Mouse (Mus musculus) MEL (cell line): ENCODE data around the gene Dpf2. TPM values are rescaled to one million over a fixed set of nuclear protein-coding genes. Genes with fewer than 3 reads are reported as not detected.

Source experiments
- DNase-seq: peaks from one replicate; pipeline ENCODE4 v3.0.0; 2011; ENCODE audit warnings: low read depth, low spot score
- H3K27ac ChIP-seq: 2 replicates; pipeline ENCODE4 v1.5.1; 2012; ENCODE audit warnings: low read depth, mild to moderate bottlenecking, control low read depth, low read length, moderate library complexity; ENCODE audit not compliant: control insufficient read depth
- H3K27me3 ChIP-seq, 2 experiments: fragments of 150-350 bp in 1 of 2; sonication (generic) in 1 of 2; 2 replicates each; pipeline ENCODE4 v1.6.1; 2012; ENCODE audit warnings: low read length in 2 of 2, mild to moderate bottlenecking in 2 of 2, improper control_type of control experiment in 1 of 2, moderate library complexity in 1 of 2; ENCODE audit not compliant: insufficient read depth in 2 of 2, control insufficient read depth in 1 of 2
- H3K36me3 ChIP-seq, 2 experiments: 2 replicates each; pipeline ENCODE4 v1.6.1; 2012 to 2014; ENCODE audit warnings: low read length in 2 of 2, improper control_type of control experiment in 1 of 2, inconsistent platforms in 1 of 2, mild to moderate bottlenecking in 1 of 2; ENCODE audit not compliant: insufficient read depth in 2 of 2, control insufficient read depth in 1 of 2
- H3K4me1 ChIP-seq, 2 experiments: fragments of 150-350 bp in 1 of 2; sonication (generic) in 1 of 2; 2 replicates each; pipeline ENCODE4 v1.6.1; 2012; ENCODE audit warnings: low read length in 2 of 2, improper control_type of control experiment in 1 of 2, mild to moderate bottlenecking in 1 of 2; ENCODE audit not compliant: insufficient read depth in 2 of 2, control insufficient read depth in 1 of 2
- H3K4me3 ChIP-seq, 2 experiments: fragments of 150-350 bp in 1 of 2; sonication (generic) in 1 of 2; 2 replicates each; pipeline ENCODE4 v1.5.1; 2012; ENCODE audit warnings: low read depth in 2 of 2, low read length in 2 of 2, mild to moderate bottlenecking in 2 of 2, moderate library complexity in 2 of 2, control low read depth in 1 of 2, improper control_type of control experiment in 1 of 2; ENCODE audit not compliant: control insufficient read depth in 1 of 2, insufficient read depth in 1 of 2
- H3K79me2 ChIP-seq: 2 replicates; pipeline ENCODE4 v1.6.1; 2012; ENCODE audit warnings: mild to moderate bottlenecking, low read length, moderate library complexity; ENCODE audit not compliant: control insufficient read depth, poor library complexity, insufficient read depth
- H3K9ac ChIP-seq: 2 replicates; pipeline ENCODE4 v1.6.1; 2012; ENCODE audit warnings: low read depth, mild to moderate bottlenecking, control low read depth, low read length, moderate library complexity; ENCODE audit not compliant: control insufficient read depth, poor library complexity, severe bottlenecking
- H3K9me3 ChIP-seq: fragments of 150-350 bp; sonication (generic); replicated peaks from 2 replicates; pipeline ENCODE4 v1.6.1; 2012; ENCODE audit warnings: mild to moderate bottlenecking, low read length, improper control_type of control experiment, moderate library complexity; ENCODE audit not compliant: insufficient read depth
- BHLHE40 ChIP-seq: IDR thresholded peaks from 2 replicates; pipeline ENCODE4 v1.6.1; 2012; ENCODE audit warnings: low read depth, mild to moderate bottlenecking, inconsistent platforms, low read length, improper control_type of control experiment, borderline replicate concordance
- CHD2 ChIP-seq: IDR thresholded peaks from 2 replicates; pipeline ENCODE4 v1.6.1; 2011; ENCODE audit warnings: low read length, improper control_type of control experiment
- E2F4 ChIP-seq: IDR thresholded peaks from 2 replicates; pipeline ENCODE4 v1.6.1; 2011; ENCODE audit warnings: low read depth, low read length, improper control_type of control experiment, borderline replicate concordance
- EP300 ChIP-seq, 2 experiments: IDR thresholded peaks; 2 replicates each; pipeline ENCODE4 v1.6.1; 2011; ENCODE audit warnings: improper control_type of control experiment in 2 of 2, low read length in 2 of 2, low read depth in 1 of 2, mild to moderate bottlenecking in 1 of 2
- ETS1 ChIP-seq: IDR thresholded peaks from 2 replicates; pipeline ENCODE4 v1.6.1; 2012; ENCODE audit warnings: low read depth, mild to moderate bottlenecking, inconsistent platforms, low read length, improper control_type of control experiment, moderate library complexity
- GABPA ChIP-seq: IDR thresholded peaks from 2 replicates; pipeline ENCODE4 v1.6.1; 2012; ENCODE audit warnings: low read depth, mild to moderate bottlenecking, inconsistent platforms, low read length, improper control_type of control experiment, moderate library complexity
- GATA1 ChIP-seq: IDR thresholded peaks from 2 replicates; pipeline ENCODE4 v1.6.1; 2011; ENCODE audit warnings: low read depth, low read length, improper control_type of control experiment
- JUND ChIP-seq: IDR thresholded peaks from 2 replicates; pipeline ENCODE4 v1.6.1; 2011; ENCODE audit warnings: low read depth, mild to moderate bottlenecking, improper control_type of control experiment, low read length
- MYB ChIP-seq: IDR thresholded peaks from 2 replicates; pipeline ENCODE4 v1.6.1; 2011; ENCODE audit warnings: mild to moderate bottlenecking, low read depth, low read length, improper control_type of control experiment
- MYC ChIP-seq: IDR thresholded peaks from 2 replicates; pipeline ENCODE4 v1.6.1; 2011; ENCODE audit warnings: low read depth, mild to moderate bottlenecking, low read length, improper control_type of control experiment, moderate library complexity
- NELFE ChIP-seq: IDR thresholded peaks from 2 replicates; pipeline ENCODE4 v1.6.1; 2011; ENCODE audit warnings: low read depth, low read length, improper control_type of control experiment
- NRF1 ChIP-seq: IDR thresholded peaks from 2 replicates; pipeline ENCODE4 v1.6.1; 2014; ENCODE audit warnings: low read depth, mild to moderate bottlenecking, inconsistent platforms, low read length, improper control_type of control experiment, moderate library complexity; ENCODE audit not compliant: poor library complexity, insufficient read depth, severe bottlenecking
- POLR2A ChIP-seq, 2 experiments: IDR thresholded peaks; 2 replicates each; pipeline ENCODE4 v1.6.1; 2011 to 2012; ENCODE audit warnings: low read length in 2 of 2, mild to moderate bottlenecking in 2 of 2, control low read depth in 1 of 2, improper control_type of control experiment in 1 of 2, low read depth in 1 of 2, moderate library complexity in 1 of 2; ENCODE audit not compliant: control insufficient read depth in 1 of 2, insufficient read depth in 1 of 2, poor library complexity in 1 of 2
- POLR2AphosphoS2 ChIP-seq: IDR thresholded peaks from 2 replicates; pipeline ENCODE4 v1.6.1; 2011; ENCODE audit warnings: low read length, improper control_type of control experiment
- POLR2AphosphoS5 ChIP-seq: IDR thresholded peaks from 2 replicates; pipeline ENCODE4 v1.6.1; 2012; ENCODE audit warnings: low read depth, borderline replicate concordance, mild to moderate bottlenecking, inconsistent platforms, low read length, moderate library complexity, mixed read lengths
- SMC3 ChIP-seq: IDR thresholded peaks from 2 replicates; pipeline ENCODE4 v1.6.1; 2011; ENCODE audit warnings: low read depth, low read length, improper control_type of control experiment
- TAL1 ChIP-seq: IDR thresholded peaks from 2 replicates; pipeline ENCODE4 v1.6.1; 2012; ENCODE audit warnings: mild to moderate bottlenecking, inconsistent platforms, low read length, moderate library complexity, mixed read lengths
- ZC3H11A ChIP-seq: IDR thresholded peaks from 2 replicates; pipeline ENCODE4 v1.6.1; 2012; ENCODE audit warnings: low read depth, mild to moderate bottlenecking, inconsistent platforms, low read length, improper control_type of control experiment
- ZMIZ1 ChIP-seq: IDR thresholded peaks from 2 replicates; pipeline ENCODE4 v1.6.1; 2012; ENCODE audit warnings: low read depth, mild to moderate bottlenecking, inconsistent platforms, low read length, improper control_type of control experiment, moderate library complexity
- ZNF384 ChIP-seq: IDR thresholded peaks from 2 replicates; pipeline ENCODE4 v1.6.1; 2012; ENCODE audit warnings: low read depth, mild to moderate bottlenecking, inconsistent platforms, low read length, improper control_type of control experiment
- polyA plus RNA-seq, 2 experiments: library from polyadenylated mRNA; stranded (reverse) in 1 of 2; unstranded in 1 of 2; fragments of >175 nt in 1 of 2; fragments of >200 nt in 1 of 2; gene quantifications; 2 replicates each; pipeline versions ENCODE4 v1.2.1 to v1.2.4; 2012; ENCODE audit warnings: low replicate concordance in 2 of 2, low read depth in 1 of 2; ENCODE audit not compliant: insufficient read length in 2 of 2, insufficient read depth in 1 of 2, missing spikeins in 1 of 2
- total RNA-seq: library from RNA; depleted of rRNA; stranded (reverse); fragments of 300-350 nt; gene quantifications from 2 replicates; pipeline ENCODE4 v1.2.3, GENCODE M21; 2012

The Dpf2 gene
- total and polyA plus RNA-seq, 3 experiments: 58.6 to 166 (median 133) TPM

DNA sequence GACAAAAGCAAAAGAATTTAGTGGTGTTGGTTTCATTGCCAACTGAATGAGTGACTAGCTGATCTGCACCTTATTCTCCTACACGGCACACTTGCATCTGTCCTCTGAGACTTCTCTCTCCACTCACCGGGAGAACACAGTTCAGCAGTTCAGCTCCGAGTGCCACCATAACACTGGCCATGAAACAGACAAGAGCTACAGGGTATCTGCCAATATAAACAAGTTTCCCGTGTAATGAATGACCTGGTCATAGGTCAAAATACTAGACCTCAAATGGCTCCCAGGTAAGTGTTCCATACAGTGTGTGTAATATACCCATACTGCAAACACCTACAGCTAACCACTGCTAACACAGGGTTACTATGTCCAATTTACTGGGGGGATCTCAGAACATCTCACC is 23.6 kb downstream of the Dpf2 start:
- H3K79me2 ChIP-seq: no peaks in the 10 kb centered on the region; the same call in 1 of the 2 replicates
- peaks cover 1 to 12% of the 10 kb centered on the region in 2 experiments; a peak in 3 of 4 replicates for H3K4me1 ChIP-seq
- no peak overlapping the region for H3K27ac ChIP-seq
- TF ChIP-seq MYC (no peak), MYB (no peak), SMC3 (no peak), POLR2A (IDR thresholded peaks at IDR 0.05; ENCODE audit: control insufficient read depth in 1 of 2, insufficient read depth in 1 of 2, low read depth in 1 of 2, low read length in 2 of 2, poor library complexity in 1 of 2) (no peak), POLR2AphosphoS5 (no peak), E2F4 (no peak), TAL1 (no peak), ETS1 (no peak), POLR2AphosphoS2 (no peak), GATA1 (no peak), NELFE (no peak)
- no peak overlapping the region for H3K9ac ChIP-seq
- no peaks in the 10 kb centered on the region for H3K27me3 ChIP-seq
- no peak overlapping the region for H3K4me3 ChIP-seq
- H3K9me3 ChIP-seq: no peaks in the 10 kb centered on the region
- H3K36me3 ChIP-seq: peaks cover 0 to 7% of the 10 kb centered on the region in 2 experiments; a peak in 2 of 4 replicates
- no peak for DNase-seq

DNA sequence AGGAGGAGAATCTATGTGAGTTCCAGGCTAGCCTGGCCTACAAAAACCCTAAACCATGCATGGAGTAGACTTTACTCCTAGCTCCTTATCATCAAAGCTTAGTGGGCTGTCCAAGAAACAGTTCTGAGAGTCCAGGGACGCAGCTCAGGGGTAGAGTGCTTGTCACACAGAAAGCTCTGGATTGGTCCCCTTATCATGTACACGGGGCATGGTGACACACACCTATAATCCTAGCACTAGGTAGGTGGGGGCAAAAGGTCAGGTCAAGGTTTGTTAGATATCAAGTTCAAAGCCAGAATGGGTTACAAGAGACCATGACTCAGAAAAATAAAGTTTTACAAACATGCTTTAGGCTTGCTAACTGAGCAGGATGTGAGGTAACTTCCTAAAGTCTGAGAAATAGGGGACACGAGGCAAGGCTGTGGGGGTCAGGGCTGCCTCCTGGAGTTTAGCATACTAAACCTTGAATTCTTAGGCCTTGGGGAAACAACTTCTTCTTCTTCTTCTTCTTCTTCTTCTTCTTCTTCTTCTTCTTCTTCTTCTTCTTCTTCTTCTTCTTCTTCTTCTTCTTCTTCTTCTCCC is 25.5 kb downstream of the Dpf2 start:
- Histone ChIP-seq H3K9ac (no peak overlapping the region), H3K9me3 (no peaks in the 10 kb centered on the region), H3K36me3 (peaks cover 0 to 15% of the 10 kb centered on the region in 2 experiments; a peak in 2 of 4 replicates), H3K27me3 (no peaks in the 10 kb centered on the region), H3K27ac (no peak overlapping the region), H3K79me2 (no peaks in the 10 kb centered on the region)
- DNase-seq: no peak
- TF ChIP-seq ZC3H11A: no peak
- TF ChIP-seq E2F4: no peak
- TF ChIP-seq NRF1: no peak
- no peak for TF ChIP-seq CHD2
- no peak for TF ChIP-seq ZMIZ1
- TF ChIP-seq GATA1: no peak
- TF ChIP-seq GABPA: no peak
- TF ChIP-seq JUND: no peak
- TF ChIP-seq ZNF384: no peak
- no peak for TF ChIP-seq MYC
- no peak for TF ChIP-seq POLR2A (IDR thresholded peaks at IDR 0.05; ENCODE audit: control insufficient read depth in 1 of 2, insufficient read depth in 1 of 2, low read depth in 1 of 2, low read length in 2 of 2, poor library complexity in 1 of 2)
- no peak for TF ChIP-seq SMC3
- no peak for TF ChIP-seq EP300 (IDR thresholded peaks at IDR 0.05; ENCODE audit: low read depth in 1 of 2, low read length in 2 of 2)
- no peak for TF ChIP-seq BHLHE40
- TF ChIP-seq NELFE: no peak
- TF ChIP-seq, all 39 proteins: peak for 0
- peaks cover 8 to 21% of the 10 kb centered on the region in 2 experiments for H3K4me1 ChIP-seq
- H3K4me3 ChIP-seq: no peak overlapping the region
